Mouse (Mus musculus) intestine, postnatal 0 days (tissue): ENCODE measurements at regions not wholly inside any gene's neighbourhood (a gene's known extent, or its start where the extent isn't known, plus 50 kb on each side); places are given as distances from the start of the nearest gene placed in this dataset.

Experiments used
- ATAC-seq: fragments of 200-750 bp; cut with Nextera tagmentation; 2 replicates; pipeline ENCODE4 v1.8.0; 2017; ENCODE audit warnings: mild to moderate bottlenecking, moderate TSS enrichment, moderate library complexity
- H3K27ac ChIP-seq: fragments of 300-500 bp; sonication (generic); 2 replicates; pipeline ENCODE4 v1.5.1; 2014; ENCODE audit warnings: mild to moderate bottlenecking, low read depth, low read length, moderate library complexity
- H3K27me3 ChIP-seq: fragments of 300-500 bp; sonication (generic); replicated peaks from 2 replicates; pipeline ENCODE4 v1.6.1; 2014; ENCODE audit warnings: low read length, mixed read lengths; ENCODE audit not compliant: control insufficient read depth, insufficient read depth
- H3K36me3 ChIP-seq: fragments of 300-500 bp; sonication (generic); 2 replicates; pipeline ENCODE4 v1.6.1; 2014; ENCODE audit warnings: mild to moderate bottlenecking, moderate library complexity; ENCODE audit not compliant: control insufficient read depth, insufficient read depth
- H3K4me1 ChIP-seq: fragments of 300-500 bp; sonication (generic); replicated peaks from 2 replicates; pipeline ENCODE4 v1.6.1; 2014; ENCODE audit warnings: antibody characterized with exemption, low read length, mixed read lengths; ENCODE audit not compliant: control insufficient read depth, insufficient read depth
- H3K4me2 ChIP-seq: fragments of 300-500 bp; sonication (generic); replicated peaks from 2 replicates; pipeline ENCODE4 v1.6.1; 2014; ENCODE audit warnings: low read depth, mild to moderate bottlenecking, moderate library complexity
- H3K4me3 ChIP-seq: fragments of 300-500 bp; sonication (generic); 2 replicates; pipeline ENCODE4 v1.5.1; 2014; ENCODE audit warnings: low read depth, low read length
- H3K9ac ChIP-seq: fragments of 300-500 bp; sonication (generic); 2 replicates; pipeline ENCODE4 v1.6.1; 2014; ENCODE audit warnings: mild to moderate bottlenecking, low read depth, low read length
- H3K9me3 ChIP-seq: fragments of 300-500 bp; sonication (generic); 2 replicates; pipeline ENCODE4 v1.6.1; 2016; ENCODE audit warnings: mixed run types; ENCODE audit not compliant: control insufficient read depth
- CTCF ChIP-seq: sonication (generic); IDR thresholded peaks from 2 replicates; pipeline ENCODE4 v1.5.1; 2016; ENCODE audit warnings: low read depth, mild to moderate bottlenecking, control low read depth, antibody characterized with exemption, moderate library complexity
- WGBS: fragments of 180-500 bp; shearing (Covaris S2); extraction: QIAGEN DNeasy Blood & Tissue Kit; methylation state at CpG from one replicate; pipeline ENCODE4 v1.1.7; 2014; 5-methylcytosine and 5-hydroxymethylcytosine counted together

DNA sequence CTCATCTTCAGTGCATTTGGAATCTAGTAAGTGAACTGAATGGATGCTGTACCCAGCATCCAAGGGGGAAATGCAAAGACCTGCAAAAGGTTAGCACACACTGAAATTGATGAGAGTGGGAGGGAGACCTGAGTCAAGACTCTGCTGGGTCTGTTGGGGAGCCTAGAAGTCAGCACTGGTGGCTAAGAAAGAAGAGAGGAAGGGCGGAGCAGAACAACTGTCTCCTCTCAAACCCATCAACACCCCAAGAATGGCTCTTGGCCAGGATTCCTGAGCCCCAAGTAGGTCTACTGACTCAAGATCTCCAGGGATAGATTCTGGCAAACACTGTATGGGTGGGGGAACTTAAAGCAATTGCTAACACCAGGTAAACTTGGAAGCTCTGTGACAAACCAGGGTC is 57.7 kb upstream of the Prickle1 start:
- ATAC-seq = no peak
- Histone ChIP-seq H3K9me3 (no peaks in the 10 kb centered on the region), H3K27ac (no peak overlapping the region), H3K27me3 (no peaks in the 10 kb centered on the region), H3K4me3 (no peak overlapping the region), H3K4me1 (no peaks in the 10 kb centered on the region), H3K4me2 (no peak overlapping the region), H3K9ac (no peak overlapping the region), H3K36me3 (no peaks in the 10 kb centered on the region)
- TF ChIP-seq CTCF = no peak
- 94% methylated on average over 1 of the region's 1 CpGs for WGBS

- H3K4me2 ChIP-seq = no peak overlapping the region
- H3K27ac ChIP-seq = no peak overlapping the region
- no peak overlapping the region for H3K4me3 ChIP-seq
- WGBS = 58% methylated on average over 14 of the region's 14 CpGs
- no peaks in the 10 kb centered on the region for H3K9me3 ChIP-seq
- ATAC-seq = no peak
- no peak overlapping the region for H3K9ac ChIP-seq
- H3K36me3 ChIP-seq = no peaks in the 10 kb centered on the region
- H3K27me3 ChIP-seq = no peaks in the 10 kb centered on the region
- no peaks in the 10 kb centered on the region for H3K4me1 ChIP-seq
- TF ChIP-seq CTCF = no peak
Measured at GRCm38 (mm10) chr15:93650981-93651757, 55.5 kb upstream of the Prickle1 start.

DNA sequence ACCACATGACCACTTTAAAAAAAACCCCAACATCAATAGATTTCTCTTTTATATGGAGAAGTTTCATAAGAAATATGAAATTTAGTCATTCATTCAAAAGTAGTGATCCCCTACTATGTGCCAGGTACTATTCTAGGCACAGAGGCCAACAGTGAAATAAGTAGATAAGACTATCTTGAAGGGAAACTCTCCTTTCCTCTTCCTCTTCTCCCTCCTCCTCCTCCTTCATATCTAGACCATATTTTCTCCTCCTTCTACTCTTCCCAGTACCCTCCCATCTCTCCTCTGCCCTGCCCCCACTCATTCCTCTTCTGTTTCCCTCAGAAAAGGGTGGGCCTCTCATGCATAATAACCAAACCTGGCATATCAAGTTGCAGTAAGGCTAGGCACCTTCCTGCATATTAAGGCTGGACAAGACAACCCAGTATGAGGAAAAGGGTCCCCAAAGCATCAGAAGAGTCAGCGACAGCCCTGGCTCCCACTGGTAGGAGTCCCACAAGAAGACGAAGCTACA is 54.4 kb upstream of the Prickle1 start:
- no peak for ATAC-seq
- Histone ChIP-seq H3K4me3 (no peak overlapping the region), H3K27me3 (no peaks in the 10 kb centered on the region), H3K4me1 (no peaks in the 10 kb centered on the region), H3K4me2 (no peak overlapping the region), H3K27ac (no peak overlapping the region), H3K9ac (no peak overlapping the region), H3K9me3 (no peaks in the 10 kb centered on the region), H3K36me3 (no peaks in the 10 kb centered on the region)
- no peak for TF ChIP-seq CTCF
- 90% methylated on average over 2 of the region's 2 CpGs for WGBS

- Histone ChIP-seq H3K4me3 (no peak overlapping the region), H3K36me3 (no peaks in the 10 kb centered on the region), H3K27ac (no peak overlapping the region), H3K9me3 (no peaks in the 10 kb centered on the region), H3K9ac (no peak overlapping the region), H3K4me2 (no peak overlapping the region), H3K27me3 (no peaks in the 10 kb centered on the region), H3K4me1 (no peaks in the 10 kb centered on the region)
- no peak for TF ChIP-seq CTCF
- no peak for ATAC-seq
- WGBS = 74% methylated on average over 4 of the region's 4 CpGs
Measured at GRCm38 (mm10) chr15:93648646-93649045, 53.0 kb upstream of the Prickle1 start.

DNA sequence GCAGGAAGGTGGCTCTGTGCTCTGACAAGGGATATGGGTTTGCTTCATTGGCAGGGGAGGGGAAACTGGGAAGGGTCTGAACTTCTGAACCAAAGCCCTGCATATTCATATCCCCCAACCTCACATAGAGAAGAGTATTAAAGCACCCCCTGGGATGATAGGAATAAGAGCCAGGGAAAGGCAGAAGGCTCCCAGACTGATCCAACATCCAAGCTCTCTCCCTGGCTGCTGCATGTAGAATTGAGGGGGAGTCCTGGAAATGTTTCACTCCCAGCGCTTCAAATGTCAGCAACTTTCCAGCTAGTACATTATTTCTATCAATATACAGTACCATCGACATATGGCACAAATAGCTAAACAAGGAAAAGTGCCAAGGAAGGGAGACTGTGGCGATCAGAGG is 51.1 kb upstream of the Prickle1 start:
- no peak for ATAC-seq
- Histone ChIP-seq H3K27ac (no peak overlapping the region), H3K4me1 (no peaks in the 10 kb centered on the region), H3K4me2 (no peak overlapping the region), H3K9ac (no peak overlapping the region), H3K27me3 (no peaks in the 10 kb centered on the region), H3K4me3 (no peak overlapping the region), H3K36me3 (no peaks in the 10 kb centered on the region), H3K9me3 (no peaks in the 10 kb centered on the region)
- no peak for TF ChIP-seq CTCF
- 88% methylated on average over 3 of the region's 3 CpGs for WGBS

DNA sequence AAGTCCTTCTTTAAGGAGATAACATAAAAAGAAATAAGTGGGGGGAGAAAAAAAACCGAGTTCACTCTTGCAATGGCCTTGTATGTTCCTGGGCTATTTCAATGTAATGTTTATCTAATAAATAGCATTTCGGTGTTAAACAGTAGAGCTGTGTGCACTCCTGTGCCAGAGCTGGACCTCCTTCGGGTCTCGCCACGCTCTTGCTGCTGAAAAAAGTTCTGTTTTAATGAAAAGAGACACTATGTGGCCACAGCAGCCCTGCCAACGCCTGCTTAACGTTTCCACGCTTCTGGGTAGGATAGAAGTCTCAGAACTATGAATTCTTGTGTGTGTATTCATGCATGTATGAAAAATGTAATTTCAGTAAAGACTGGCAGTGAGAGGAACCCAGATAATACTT is 50.3 kb upstream of the Prickle1 start:
- WGBS = 68% methylated on average over 8 of the region's 8 CpGs
- Histone ChIP-seq H3K9me3 (no peaks in the 10 kb centered on the region), H3K4me3 (no peak overlapping the region), H3K4me2 (no peak overlapping the region), H3K36me3 (no peaks in the 10 kb centered on the region), H3K27me3 (no peaks in the 10 kb centered on the region), H3K9ac (no peak overlapping the region), H3K4me1 (no peaks in the 10 kb centered on the region), H3K27ac (no peak overlapping the region)
- ATAC-seq = no peak
- TF ChIP-seq CTCF = no peak
